Mouse (Mus musculus): Measurements from ENCODE around the gene Sac3d1. TPM values are rescaled to one million over a fixed set of nuclear protein-coding genes. Genes with fewer than 3 reads are reported as not detected.
"Not testable (repeated sequence)": the region's sequence is repeated elsewhere in the genome, so short reads cannot be mapped to it uniquely, and the experiment has no call there.

Gene Sac3d1
- polyA plus RNA-seq, 1 experiment: 5.6 TPM

DNA sequence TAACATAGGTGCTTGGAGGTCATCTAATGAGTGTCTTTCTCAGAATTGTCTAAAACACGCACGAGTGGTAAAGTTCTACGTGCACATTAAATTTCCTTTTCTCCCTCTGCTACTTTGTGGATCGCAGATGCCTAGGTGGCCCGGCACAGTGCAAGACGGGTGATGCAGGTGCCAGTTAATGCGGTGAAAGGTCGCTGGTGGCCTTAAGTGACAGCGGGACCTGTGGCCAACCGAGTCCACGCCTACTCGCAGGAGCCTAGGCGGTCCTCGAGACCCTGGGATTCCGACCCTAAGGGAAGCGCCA is 21.9 kb upstream of the Sac3d1 start:
- Histone ChIP-seq H3K27ac (ENCODE audit: insufficient read depth, low read depth, low read length) (peak overlapping the region; percentile 91), H3K4me3 (ENCODE audit: insufficient read depth, low read length) (peak overlapping the region; percentile 75), H3K4me1 (ENCODE audit: control insufficient read depth, insufficient read depth, low read length) (peaks cover 15% of the 10 kb centered on the region)
- TF ChIP-seq POLR2A (IDR thresholded peaks at IDR 0.05; ENCODE audit: borderline replicate concordance, low read depth, low read length) (no peak), CTCF (IDR thresholded peaks at IDR 0.05; ENCODE audit: low read depth, low read length) (no peak)

DNA sequence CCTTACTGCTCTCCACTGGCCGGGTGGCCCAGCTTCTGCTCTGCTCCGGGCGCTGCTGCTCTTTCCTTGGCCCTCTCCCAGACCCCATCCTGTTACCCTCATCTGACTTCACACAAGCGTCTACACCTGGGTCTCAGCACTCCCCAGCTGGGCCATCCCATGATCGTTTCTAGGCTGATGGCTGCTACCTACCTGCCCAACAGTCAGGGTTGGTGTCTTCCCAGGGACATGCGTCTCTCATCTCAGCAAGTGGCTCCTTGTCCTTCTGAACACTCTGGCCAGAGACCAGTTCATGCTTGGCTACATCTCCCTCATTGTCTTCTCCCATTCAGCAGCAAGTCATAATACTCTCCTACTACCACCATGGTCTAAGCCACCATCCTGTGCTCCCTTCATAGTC is 21.3 kb upstream of the Sac3d1 start:
- H3K27ac ChIP-seq (ENCODE audit: insufficient read depth, low read depth, low read length): no peak overlapping the region
- H3K4me3 ChIP-seq (ENCODE audit: insufficient read depth, low read length): peak overlapping the region; percentile 75; the same call in 1 of the 2 replicates
- H3K4me1 ChIP-seq (ENCODE audit: control insufficient read depth, insufficient read depth, low read length): peaks cover 15% of the 10 kb centered on the region
- TF ChIP-seq CTCF (IDR thresholded peaks at IDR 0.05; ENCODE audit: low read depth, low read length): no peak
- TF ChIP-seq POLR2A (IDR thresholded peaks at IDR 0.05; ENCODE audit: borderline replicate concordance, low read depth, low read length): no peak

DNA sequence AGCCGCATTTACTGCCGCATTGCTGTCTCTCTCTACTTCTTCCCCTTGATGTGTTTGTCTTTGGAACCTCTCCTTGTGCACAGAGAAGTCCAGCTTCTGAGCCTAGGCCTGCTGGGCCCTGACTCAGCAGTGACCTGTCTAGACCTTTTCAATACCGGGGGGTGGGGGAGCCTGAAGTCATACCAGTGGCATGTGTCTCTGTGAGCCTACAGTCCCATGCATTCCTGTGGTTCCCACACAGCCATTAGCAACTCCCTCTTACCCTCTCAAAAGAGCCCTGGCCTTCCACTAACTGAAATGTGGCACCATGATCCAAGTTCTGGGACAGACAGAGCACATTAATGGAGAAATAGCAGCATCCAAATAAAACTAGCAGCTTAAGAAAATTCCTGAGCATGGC is 17.9 kb upstream of the Sac3d1 start:
- H3K4me3 ChIP-seq (ENCODE audit: insufficient read depth, low read length): no peak overlapping the region

DNA sequence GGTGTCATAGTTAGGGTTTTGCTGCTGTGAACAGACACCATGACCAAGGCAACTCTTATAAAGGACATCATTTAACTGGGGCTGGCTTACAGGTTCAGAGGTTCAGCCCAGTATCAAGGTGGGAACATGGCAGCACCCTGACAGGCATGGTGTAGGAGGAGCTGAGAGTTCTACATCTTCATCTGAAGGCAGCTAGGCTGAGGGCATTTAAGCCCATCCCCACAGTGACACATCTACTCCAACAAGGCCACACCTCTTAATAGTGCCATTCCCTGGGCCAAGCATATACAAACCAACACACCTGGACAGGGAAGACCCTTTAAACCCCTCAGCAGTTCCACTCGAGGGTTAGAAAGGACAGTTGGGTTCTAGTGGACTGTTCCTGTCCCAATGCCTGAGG is 14.7 kb upstream of the Sac3d1 start:
- H3K4me1 ChIP-seq (ENCODE audit: control insufficient read depth, insufficient read depth, low read length): peaks cover 15% of the 10 kb centered on the region
- not testable (repeated sequence) for H3K4me3 ChIP-seq (ENCODE audit: insufficient read depth, low read length); H3K27ac ChIP-seq (ENCODE audit: insufficient read depth, low read depth, low read length)

More for the DNA sequence above, 17.9 kb upstream of the Sac3d1 start:
- Histone ChIP-seq H3K4me1 (ENCODE audit: control insufficient read depth, insufficient read depth, low read length) (peaks cover 13% of the 10 kb centered on the region), H3K27ac (ENCODE audit: insufficient read depth, low read depth, low read length) (no peak overlapping the region)
- TF ChIP-seq POLR2A (IDR thresholded peaks at IDR 0.05; ENCODE audit: borderline replicate concordance, low read depth, low read length) (no peak), CTCF (IDR thresholded peaks at IDR 0.05; ENCODE audit: low read depth, low read length) (no peak)

DNA sequence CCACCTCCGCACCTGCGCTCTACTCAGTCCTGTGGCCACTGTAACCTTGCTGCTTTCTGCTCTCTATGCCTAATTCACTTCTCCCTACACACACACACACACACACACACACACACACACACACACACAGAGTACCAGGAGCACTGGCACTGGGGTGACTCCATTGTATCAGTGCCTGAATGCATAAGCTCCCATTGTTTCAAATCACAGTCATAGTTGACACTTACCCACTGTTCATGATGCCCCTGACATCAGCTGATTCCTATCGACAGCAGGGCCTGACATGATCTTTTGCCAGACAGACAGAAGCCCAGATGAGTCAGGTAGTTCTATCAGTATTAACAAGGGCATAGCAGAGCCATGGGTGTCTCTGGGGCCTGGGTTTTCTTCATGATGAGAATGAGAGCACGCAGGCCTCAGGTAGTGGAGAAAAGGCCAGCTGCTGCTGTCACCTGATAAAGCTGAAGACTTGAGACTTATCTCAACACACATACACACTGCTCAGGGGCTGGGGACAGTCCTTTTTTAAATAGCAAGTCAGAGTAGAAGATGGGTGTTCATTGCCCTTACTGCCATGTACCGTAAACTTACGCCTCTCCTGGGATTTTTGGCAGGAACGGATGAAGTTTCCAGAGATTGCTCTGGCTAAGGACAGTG is 13.8 kb upstream of the Sac3d1 start:
- peaks cover 10% of the 10 kb centered on the region for H3K4me1 ChIP-seq (ENCODE audit: control insufficient read depth, insufficient read depth, low read length)
- TF ChIP-seq CTCF (IDR thresholded peaks at IDR 0.05; ENCODE audit: low read depth, low read length) (no peak), POLR2A (IDR thresholded peaks at IDR 0.05; ENCODE audit: borderline replicate concordance, low read depth, low read length) (no peak)
- no peak overlapping the region for H3K27ac ChIP-seq (ENCODE audit: insufficient read depth, low read depth, low read length)
- no peak overlapping the region for H3K4me3 ChIP-seq (ENCODE audit: insufficient read depth, low read length)

DNA sequence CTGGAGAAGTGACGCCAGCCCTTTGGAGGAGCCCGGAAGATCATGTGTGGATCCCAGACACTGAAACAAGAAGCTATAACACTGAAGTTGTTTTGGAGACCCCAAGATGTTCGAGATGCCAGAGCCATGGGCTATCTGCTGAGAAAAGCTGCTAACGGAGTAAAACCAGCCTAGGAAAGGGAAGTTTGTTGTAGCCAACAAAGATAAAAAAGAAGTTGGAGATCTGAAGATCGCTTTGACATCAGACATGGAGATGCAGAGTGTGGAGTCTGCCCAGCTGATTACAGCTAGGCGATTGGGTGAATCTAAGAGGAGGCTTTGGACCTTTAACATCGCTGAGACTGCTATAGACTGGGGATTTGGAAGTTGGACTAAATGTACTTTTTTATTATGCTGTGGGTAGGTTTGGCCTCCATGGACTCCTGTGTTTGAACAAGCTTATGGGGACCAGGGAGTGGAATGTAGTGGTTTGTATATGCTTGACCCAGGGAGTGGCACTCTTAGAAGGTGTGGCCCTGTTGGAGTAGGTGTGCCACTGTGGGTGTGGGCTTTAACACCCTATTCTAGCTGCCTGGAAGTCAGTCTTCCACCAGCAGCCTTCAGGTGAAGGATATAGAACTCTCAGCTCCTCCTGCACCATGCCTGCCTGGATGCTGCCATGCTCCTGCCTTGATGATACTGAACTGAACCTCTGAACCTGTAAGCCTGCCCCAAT is 12.1 kb upstream of the Sac3d1 start:
- H3K27ac ChIP-seq (ENCODE audit: insufficient read depth, low read depth, low read length); H3K4me1 ChIP-seq (ENCODE audit: control insufficient read depth, insufficient read depth, low read length); H3K4me3 ChIP-seq (ENCODE audit: insufficient read depth, low read length): not testable (repeated sequence)

DNA sequence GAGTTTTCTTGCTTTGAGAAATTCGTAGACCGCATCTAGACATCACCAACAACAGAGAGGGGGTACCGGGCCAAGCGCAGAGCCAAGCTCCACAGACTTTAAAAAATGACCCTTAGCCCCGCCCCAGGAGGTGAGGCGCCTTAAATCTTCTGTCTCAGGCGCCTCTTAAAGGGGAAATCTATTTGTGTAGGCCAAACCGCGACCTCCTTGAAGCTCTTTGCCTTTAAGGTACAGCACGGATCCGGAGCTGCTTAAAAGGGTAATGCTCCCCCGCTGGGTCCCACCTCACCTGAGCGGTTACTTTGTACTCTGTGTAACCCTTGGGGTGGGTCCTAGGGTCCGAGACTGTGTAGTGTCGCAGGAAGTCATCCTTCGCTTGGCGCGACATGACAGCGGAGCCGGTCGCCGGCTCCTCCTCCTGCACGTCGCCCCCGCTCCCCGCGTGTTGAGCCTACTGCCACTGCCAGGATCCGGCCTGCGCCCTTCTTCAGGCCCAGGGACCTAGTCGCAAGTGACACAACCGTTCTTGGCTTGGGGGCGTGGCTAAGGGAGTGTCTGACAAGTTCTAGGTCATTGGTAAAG is 9.4 kb upstream of the Sac3d1 start, which contains the start of gene Snx15:
Gene Snx15, minus strand, starts transcription at position 545 of the 582 bp plus-strand sequence.
- TF ChIP-seq CTCF (IDR thresholded peaks at IDR 0.05; ENCODE audit: low read depth, low read length) (no peak), POLR2A (IDR thresholded peaks at IDR 0.05; ENCODE audit: borderline replicate concordance, low read depth, low read length) (no peak)
- H3K4me1 ChIP-seq (ENCODE audit: control insufficient read depth, insufficient read depth, low read length): peaks cover 5% of the 10 kb centered on the region; the same call in 1 of the 2 replicates
- H3K27ac ChIP-seq (ENCODE audit: insufficient read depth, low read depth, low read length): peak within 1 kb of the TSS; percentile 95
- peak within 1 kb of the TSS; percentile 90 for H3K4me3 ChIP-seq (ENCODE audit: insufficient read depth, low read length)

DNA sequence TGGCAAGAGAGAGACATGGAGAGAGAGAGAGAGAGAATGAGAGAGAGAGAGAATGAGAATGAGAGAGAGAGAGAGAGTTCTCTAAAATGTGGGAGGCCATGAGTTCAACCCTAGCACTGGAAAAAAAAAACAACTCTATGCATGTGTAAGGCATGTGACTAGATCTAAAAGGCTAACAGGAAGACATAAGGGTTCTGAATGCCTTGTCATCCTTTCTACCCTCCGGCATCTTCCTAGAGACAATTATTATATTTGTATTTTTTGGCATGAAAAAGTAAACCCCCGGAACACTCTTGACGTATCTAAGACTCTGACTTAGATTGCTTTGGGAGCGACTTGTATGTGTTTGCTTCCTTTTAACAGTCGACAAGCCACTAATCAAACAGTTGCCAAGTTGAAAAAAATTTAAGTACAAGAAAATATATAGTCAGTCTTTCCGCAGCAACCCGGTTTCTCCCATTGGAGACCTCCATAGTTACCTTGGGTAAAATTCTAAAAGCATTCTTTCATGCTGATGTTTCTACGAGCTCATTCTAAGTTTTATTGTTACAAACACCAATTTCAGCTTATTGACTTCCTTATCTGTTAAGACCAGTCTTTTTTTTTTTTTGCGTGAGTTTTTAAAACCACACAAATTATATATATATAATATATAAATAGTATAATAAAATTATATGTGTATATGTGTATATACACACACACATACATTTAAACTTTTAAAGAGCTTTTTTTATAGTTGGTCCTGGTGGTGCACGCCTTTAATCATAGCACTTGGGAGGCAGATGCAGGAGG is 8.5 kb upstream of the Sac3d1 start:
- Histone ChIP-seq H3K4me1 (ENCODE audit: control insufficient read depth, insufficient read depth, low read length) (peaks cover 5% of the 10 kb centered on the region; the same call in 1 of the 2 replicates), H3K4me3 (ENCODE audit: insufficient read depth, low read length) (peak overlapping the region; percentile 90), H3K27ac (ENCODE audit: insufficient read depth, low read depth, low read length) (peak overlapping the region; percentile 95)
- no peak for TF ChIP-seq CTCF (IDR thresholded peaks at IDR 0.05; ENCODE audit: low read depth, low read length)
- no peak for TF ChIP-seq POLR2A (IDR thresholded peaks at IDR 0.05; ENCODE audit: borderline replicate concordance, low read depth, low read length)

DNA sequence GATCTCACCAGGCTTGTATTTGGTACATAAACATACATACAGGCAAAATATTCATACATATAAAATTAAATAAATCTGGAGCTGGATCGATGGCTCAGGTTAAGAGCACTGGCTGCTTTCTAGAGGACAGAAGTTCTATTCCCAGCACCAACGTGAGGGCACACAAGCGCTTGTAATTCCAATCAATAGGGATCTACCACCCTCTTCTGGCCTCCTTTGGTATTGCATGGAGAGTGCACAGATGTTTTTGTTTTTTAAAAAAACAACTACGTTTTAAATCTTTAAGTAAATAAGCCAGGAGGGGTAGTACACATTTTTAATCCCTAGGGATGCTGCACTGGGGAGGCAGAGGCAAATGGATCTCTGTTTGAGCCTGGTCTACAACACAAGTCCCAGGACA is 7.8 kb upstream of the Sac3d1 start:
- TF ChIP-seq CTCF (IDR thresholded peaks at IDR 0.05; ENCODE audit: low read depth, low read length): peak; percentile 26; the same call in 1 of the 2 replicates
- no peak for TF ChIP-seq POLR2A (IDR thresholded peaks at IDR 0.05; ENCODE audit: borderline replicate concordance, low read depth, low read length)
- Histone ChIP-seq H3K4me1 (ENCODE audit: control insufficient read depth, insufficient read depth, low read length) (peaks cover 5% of the 10 kb centered on the region; the same call in 1 of the 2 replicates), H3K4me3 (ENCODE audit: insufficient read depth, low read length) (no peak overlapping the region), H3K27ac (ENCODE audit: insufficient read depth, low read depth, low read length) (peak overlapping the region; percentile 76)

DNA sequence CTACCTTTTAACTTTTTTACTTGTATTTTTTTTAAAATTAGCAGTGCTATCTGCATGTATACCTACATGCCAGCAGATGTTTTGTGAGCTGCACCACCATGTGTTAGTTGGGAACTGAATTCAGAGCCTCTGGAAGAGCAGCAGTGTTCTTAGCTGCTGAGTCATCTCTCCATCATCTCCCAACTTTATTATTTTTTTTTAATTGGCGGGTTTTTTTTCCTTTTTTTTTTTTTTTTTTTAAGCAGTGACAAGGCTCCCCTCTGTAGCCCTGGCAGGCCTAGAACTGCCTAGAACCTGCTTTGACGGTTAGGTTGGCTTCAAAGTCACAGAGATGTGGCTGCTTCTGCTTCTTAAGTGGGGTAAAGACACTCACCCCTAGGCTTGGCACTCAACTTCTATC is 6.4 kb upstream of the Sac3d1 start:
- H3K4me3 ChIP-seq (ENCODE audit: insufficient read depth, low read length): no peak overlapping the region
- H3K4me1 ChIP-seq (ENCODE audit: control insufficient read depth, insufficient read depth, low read length): peaks cover 5% of the 10 kb centered on the region; the same call in 1 of the 2 replicates
- H3K27ac ChIP-seq (ENCODE audit: insufficient read depth, low read depth, low read length): no peak overlapping the region
- TF ChIP-seq CTCF (IDR thresholded peaks at IDR 0.05; ENCODE audit: low read depth, low read length): no peak
- TF ChIP-seq POLR2A (IDR thresholded peaks at IDR 0.05; ENCODE audit: borderline replicate concordance, low read depth, low read length): no peak

Data from bone marrow macrophage, adult 2 months (primary cell).